Mouse (Mus musculus) splenic B cell, adult 2 months (primary cell): ENCODE measurements around the gene Vti1a.

Experiments used
- DNase-seq: peaks from one replicate; pipeline ENCODE4 v3.0.0-alpha.2; 2011; ENCODE audit warnings: low read depth, low spot score
- H3K27me3 ChIP-seq: 2 replicates; pipeline ENCODE4 v1.6.1; 2012; ENCODE audit warnings: mild to moderate bottlenecking, low read length, moderate library complexity, mixed read lengths; ENCODE audit not compliant: control insufficient read depth, poor library complexity, insufficient read depth, severe bottlenecking
- H3K36me3 ChIP-seq: 2 replicates; pipeline ENCODE4 v1.6.1; 2012; ENCODE audit warnings: mild to moderate bottlenecking, low read length, moderate library complexity, mixed read lengths; ENCODE audit not compliant: control insufficient read depth, poor library complexity, insufficient read depth, severe bottlenecking

The Vti1a gene

GRCm38 (mm10) chr19:55618546-55618945 lies 302.5 kb downstream of the Vti1a start:
- peak; percentile 24 for DNase-seq
- Histone ChIP-seq H3K27me3 (no peaks in the 10 kb centered on the region), H3K36me3 (no peaks in the 10 kb centered on the region)

GRCm38 (mm10) chr19:55620411-55621008 lies 304.4 kb downstream of the Vti1a start:
- DNase-seq = no peak
- Histone ChIP-seq H3K36me3 (no peaks in the 10 kb centered on the region), H3K27me3 (no peaks in the 10 kb centered on the region)

GRCm38 (mm10) chr19:55621011-55621625 lies 305.0 kb downstream of the Vti1a start:
- Histone ChIP-seq H3K27me3 (no peaks in the 10 kb centered on the region), H3K36me3 (no peaks in the 10 kb centered on the region)
- no peak for DNase-seq

- no peaks in the 10 kb centered on the region for H3K36me3 ChIP-seq
- no peak for DNase-seq
Observed at GRCm38 (mm10) chr19:55622821-55623220, 306.7 kb downstream of the Vti1a start.

GRCm38 (mm10) chr19:55623605-55624004 lies 307.5 kb downstream of the Vti1a start:
- no peaks in the 10 kb centered on the region for H3K27me3 ChIP-seq
- no peaks in the 10 kb centered on the region for H3K36me3 ChIP-seq
- no peak for DNase-seq

More at GRCm38 (mm10) chr19:55622821-55623220, 306.7 kb downstream of the Vti1a start:
- H3K27me3 ChIP-seq = no peaks in the 10 kb centered on the region

GRCm38 (mm10) chr19:55626483-55626882 lies 310.4 kb downstream of the Vti1a start:
- no peaks in the 10 kb centered on the region for H3K36me3 ChIP-seq
- H3K27me3 ChIP-seq = no peaks in the 10 kb centered on the region
- no peak for DNase-seq

- no peak for DNase-seq
- no peaks in the 10 kb centered on the region for H3K36me3 ChIP-seq
Observed at GRCm38 (mm10) chr19:55626952-55627351, 310.9 kb downstream of the Vti1a start.

GRCm38 (mm10) chr19:55635488-55635887 lies 319.4 kb downstream of the Vti1a start:
- no peak for DNase-seq
- no peaks in the 10 kb centered on the region for H3K36me3 ChIP-seq
- H3K27me3 ChIP-seq = no peaks in the 10 kb centered on the region; the same call in 1 of the 2 replicates

More at GRCm38 (mm10) chr19:55626952-55627351, 310.9 kb downstream of the Vti1a start:
- H3K27me3 ChIP-seq = no peaks in the 10 kb centered on the region

- no peaks in the 10 kb centered on the region for H3K36me3 ChIP-seq
- H3K27me3 ChIP-seq = no peaks in the 10 kb centered on the region; the same call in 1 of the 2 replicates
- DNase-seq = no peak
Observed at GRCm38 (mm10) chr19:55640251-55640650, 324.2 kb downstream of the Vti1a start.

- Histone ChIP-seq H3K36me3 (no peaks in the 10 kb centered on the region), H3K27me3 (no peaks in the 10 kb centered on the region; the same call in 1 of the 2 replicates)
- DNase-seq = no peak
Observed at GRCm38 (mm10) chr19:55641891-55642290, 325.8 kb downstream of the Vti1a start.

- no peaks in the 10 kb centered on the region for H3K36me3 ChIP-seq
Observed at GRCm38 (mm10) chr19:55642361-55642760, 326.3 kb downstream of the Vti1a start.

GRCm38 (mm10) chr19:55643288-55643901 lies 327.3 kb downstream of the Vti1a start:
- no peaks in the 10 kb centered on the region for H3K36me3 ChIP-seq
- DNase-seq = peak; percentile 93

More at GRCm38 (mm10) chr19:55642361-55642760, 326.3 kb downstream of the Vti1a start:
- no peaks in the 10 kb centered on the region; the same call in 1 of the 2 replicates for H3K27me3 ChIP-seq
- DNase-seq = no peak

GRCm38 (mm10) chr19:55643931-55644330 lies 327.8 kb downstream of the Vti1a start:
- Histone ChIP-seq H3K27me3 (no peaks in the 10 kb centered on the region), H3K36me3 (no peaks in the 10 kb centered on the region)
- no peak for DNase-seq

More at GRCm38 (mm10) chr19:55643288-55643901, 327.3 kb downstream of the Vti1a start:
- H3K27me3 ChIP-seq = no peaks in the 10 kb centered on the region; the same call in 1 of the 2 replicates

GRCm38 (mm10) chr19:55649363-55649762 lies 333.3 kb downstream of the Vti1a start:
- Histone ChIP-seq H3K36me3 (no peaks in the 10 kb centered on the region), H3K27me3 (no peaks in the 10 kb centered on the region)
- DNase-seq = peak; percentile 71

- no peaks in the 10 kb centered on the region for H3K36me3 ChIP-seq
- DNase-seq = peak; percentile 67
Observed at GRCm38 (mm10) chr19:55651017-55651416, 334.9 kb downstream of the Vti1a start.

More at GRCm38 (mm10) chr19:55651017-55651416, 334.9 kb downstream of the Vti1a start:
- no peaks in the 10 kb centered on the region for H3K27me3 ChIP-seq
